18 mouse cellular contexts compared by ENCODE assay signal in genomic region chr1:193644506-193644905, GRCm38 (mm10).
A peak's percentile ranks its signal among the peaks of the same experiment; 100 is the strongest.
DNase-seq lines count a peak whose midpoint lies in the region; ATAC-seq and TF ChIP-seq lines count a peak whose summit lies in the region.
"Had no signal": no experiment of that assay in that cellular context is flagged by ENCODE, and none has a peak within 500 bp of the region (broad histone marks: within the 10 kb centered on the region; RNA-seq: fewer than 3 reads in every experiment).

No protein-coding gene starts in this region.

- H3K9ac ChIP-seq in liver, postnatal 0 days (replicated peaks): no peak overlapping the region
- H3K9ac ChIP-seq in liver, embryonic 11.5 days (ENCODE audit: low read depth, low read length): no peak overlapping the region
- H3K9ac ChIP-seq: embryonic facial prominence, embryonic 13.5 days; hindbrain, embryonic 13.5 days had no signal

- no peak overlapping the region for H3K27ac ChIP-seq in liver, postnatal 0 days (ENCODE audit: low read depth)
- no peak overlapping the region for H3K27ac ChIP-seq in liver, embryonic 11.5 days (ENCODE audit: low read depth, low read length)
- H3K27ac ChIP-seq: embryonic facial prominence, embryonic 13.5 days; forebrain, embryonic 10.5 days; gastrocnemius, adult 2 months; heart, embryonic 10.5 days; hindbrain, embryonic 13.5 days; hindbrain, postnatal 0 days had no signal

- H3K4me1 ChIP-seq in liver, postnatal 0 days (ENCODE audit: insufficient read depth): no peaks in the 10 kb centered on the region
- H3K4me1 ChIP-seq in liver, embryonic 11.5 days (replicated peaks; ENCODE audit: control insufficient read depth, insufficient read depth, low read length): no peaks in the 10 kb centered on the region
- H3K4me1 ChIP-seq: embryonic facial prominence, embryonic 13.5 days; heart, embryonic 10.5 days; hindbrain, embryonic 13.5 days had no signal

- 59% methylated on average over 2 of the region's 2 CpGs for WGBS in liver, postnatal 0 days (ENCODE audit: insufficient replicate concordance)
- WGBS in liver, embryonic 11.5 days: 72% methylated on average over 2 of the region's 2 CpGs

- H3K9me3 ChIP-seq in liver, postnatal 0 days (ENCODE audit: low read length): peaks cover 3% of the 10 kb centered on the region; the same call in 1 of the 2 replicates
- no peaks in the 10 kb centered on the region for H3K9me3 ChIP-seq in liver, embryonic 11.5 days (ENCODE audit: control insufficient read depth, low read length)
- H3K9me3 ChIP-seq: embryonic facial prominence, embryonic 13.5 days; forebrain, embryonic 10.5 days; heart, embryonic 10.5 days; hindbrain, embryonic 13.5 days had no signal

- peak; percentile 42 for DNase-seq in liver, postnatal 0 days
- no peak for DNase-seq in liver, embryonic 11.5 days (ENCODE audit: low spot score)
- no peak for DNase-seq in left cerebral cortex, adult 9 months (ENCODE audit: low spot score in 2 of 2)
- DNase-seq in adrenal gland, postnatal 25 days: no peak
- DNase-seq: adrenal gland, postnatal 14 days; cerebellum, adult 2 months; gastrocnemius, adult 2 months; gastrocnemius, postnatal 25 days; heart, postnatal 10 days; heart, postnatal 4 days had no signal

- TF ChIP-seq EP300 in liver, postnatal 0 days (IDR thresholded peaks at IDR 0.05; ENCODE audit: low read depth): peak; percentile 61

- no peaks in the 10 kb centered on the region for H3K27me3 ChIP-seq in liver, postnatal 0 days (ENCODE audit: insufficient read depth, low read length)
- no peaks in the 10 kb centered on the region for H3K27me3 ChIP-seq in liver, embryonic 11.5 days (replicated peaks; ENCODE audit: control insufficient read depth, insufficient read depth, low read length)
- H3K27me3 ChIP-seq: embryonic facial prominence, embryonic 13.5 days; hindbrain, embryonic 13.5 days had no signal

- H3K4me3 ChIP-seq in liver, postnatal 0 days (ENCODE audit: low read depth, low read length): no peak overlapping the region
- no peak overlapping the region for H3K4me3 ChIP-seq in liver, embryonic 11.5 days (ENCODE audit: low read depth, low read length)
- H3K4me3 ChIP-seq: embryonic facial prominence, embryonic 13.5 days; forebrain, embryonic 10.5 days; gastrocnemius, adult 2 months; heart, embryonic 10.5 days; hindbrain, embryonic 13.5 days had no signal

- peak; percentile 64; the same call in 1 of the 2 replicates for ATAC-seq in liver, postnatal 0 days
- no peak for ATAC-seq in liver, embryonic 11.5 days (replicated peaks; ENCODE audit: low FRiP score)
- ATAC-seq in common myeloid progenitor, adult 5-6 weeks (replicated peaks; ENCODE audit: low read depth, poor library complexity, severe bottlenecking): peak; percentile 50; the same call in 1 of the 2 replicates
- peak; percentile 82 for ATAC-seq in megakaryocyte progenitor cell, adult 5-6 weeks (replicated peaks; ENCODE audit: poor library complexity)
- ATAC-seq: forebrain, embryonic 14.5 days; hindbrain, postnatal 0 days had no signal

- no peak overlapping the region for H3K4me2 ChIP-seq in liver, postnatal 0 days (ENCODE audit: low read depth, low read length)
- H3K4me2 ChIP-seq in liver, embryonic 11.5 days: no peak overlapping the region
- H3K4me2 ChIP-seq: embryonic facial prominence, embryonic 13.5 days; hindbrain, embryonic 13.5 days had no signal

- no peak for TF ChIP-seq CTCF in liver, postnatal 0 days (IDR thresholded peaks at IDR 0.05; ENCODE audit: low read depth)

- no peaks in the 10 kb centered on the region for H3K36me3 ChIP-seq in liver, postnatal 0 days (replicated peaks; ENCODE audit: insufficient read depth, low read length)
- H3K36me3 ChIP-seq in liver, embryonic 11.5 days (ENCODE audit: control insufficient read depth, insufficient read depth, low read length): no peaks in the 10 kb centered on the region
- H3K36me3 ChIP-seq: embryonic facial prominence, embryonic 13.5 days; forebrain, embryonic 10.5 days; heart, embryonic 10.5 days; hindbrain, embryonic 13.5 days had no signal
